Mouse (Mus musculus) thymus, adult 2 months (tissue): ENCODE measurements at regions not wholly inside any gene's neighbourhood (a gene's known extent, or its start where the extent isn't known, plus 50 kb on each side); places are given as distances from the start of the nearest gene placed in this dataset.

Source experiments
- CTCF ChIP-seq: fragments of 200-500 bp; IDR thresholded peaks from 2 replicates; pipeline ENCODE4 v1.5.1; 2012; ENCODE audit warnings: mild to moderate bottlenecking, control low read depth, low read length, moderate library complexity, borderline replicate concordance; ENCODE audit not compliant: control insufficient read depth, poor library complexity, insufficient read depth; ENCODE audit errors: extremely low read depth
- POLR2A ChIP-seq: fragments of 200-500 bp; IDR thresholded peaks from 2 replicates; pipeline ENCODE4 v1.6.1; 2012; ENCODE audit warnings: mild to moderate bottlenecking, low read length, control low read depth, moderate library complexity; ENCODE audit not compliant: control insufficient read depth, poor library complexity, insufficient read depth; ENCODE audit errors: extremely low read depth

- no peak for TF ChIP-seq CTCF
- no peak for TF ChIP-seq POLR2A
Measured at GRCm38 (mm10) chr10:126717961-126718360, 183.2 kb downstream of the Atp23 start.
